Mouse (Mus musculus): ENCODE measurements around the gene Myadml2.

- TF ChIP-seq CTCF (IDR thresholded peaks at IDR 0.05; ENCODE audit: extremely low read depth, insufficient read depth, insufficient read length, insufficient replicate concordance), result no peak
- no peak for TF ChIP-seq POLR2A (IDR thresholded peaks at IDR 0.05; ENCODE audit: low read depth, low read length)
Measured at GRCm38 (mm10) chr11:120609250-120609649, 38.7 kb downstream of the Myadml2 start.
